9 mouse cellular contexts compared by ENCODE assay signal in genomic region chr4:104911685-104912084, GRCm38 (mm10). TPM values are rescaled to one million over a fixed set of nuclear protein-coding genes. Genes with fewer than 3 reads are reported as not detected.
DNase-seq lines count a peak whose midpoint lies in the region; ATAC-seq and TF ChIP-seq lines count a peak whose summit lies in the region.
"Had no signal": no experiment of that assay in that cellular context is flagged by ENCODE, and none has a peak within 500 bp of the region (broad histone marks: within the 10 kb centered on the region; RNA-seq: fewer than 3 reads in every experiment).

No protein-coding gene starts in this region.

- no peaks in the 10 kb centered on the region for H3K27me3 ChIP-seq in C2C12 (ENCODE audit: control insufficient read depth, insufficient read depth, insufficient read length)
- H3K27me3 ChIP-seq in heart, adult 2 months (ENCODE audit: control insufficient read depth, insufficient read depth, low read length): no peaks in the 10 kb centered on the region

- DNase-seq in adrenal gland, adult (ENCODE audit: inconsistent age in 2 of 2, low spot score in 1 of 2): peak; percentile 75 to 92
- DNase-seq in heart, adult 2 months: peak; percentile 45 to 73
- DNase-seq in kidney, postnatal 14 days: peak; percentile 84
- peak; percentile 77 for DNase-seq in lung, adult 2 months
- peak; percentile 65 to 73 for DNase-seq in right cerebral cortex, adult 2 months (ENCODE audit: low spot score in 2 of 2)
- DNase-seq in urinary bladder, postnatal 4 days (ENCODE audit: low spot score in 2 of 2): peak; percentile 50 to 80

- no peak overlapping the region for H3K9ac ChIP-seq in heart, adult 2 months (ENCODE audit: low read depth, low read length)

- H3K79me2 ChIP-seq in C2C12 (ENCODE audit: control insufficient read depth, insufficient read depth): no peaks in the 10 kb centered on the region
- no peaks in the 10 kb centered on the region for H3K79me2 ChIP-seq in heart, adult 2 months (replicated peaks; ENCODE audit: control insufficient read depth, insufficient read depth, low read length)

- no peak for TF ChIP-seq POLR2A in heart, adult 2 months (IDR thresholded peaks at IDR 0.05; ENCODE audit: insufficient read depth, low read depth, low read length)
- no peak for TF ChIP-seq POLR2A in lung, adult 2 months (IDR thresholded peaks at IDR 0.05; ENCODE audit: borderline replicate concordance, extremely low read depth, low read depth, low read length)

- no peaks in the 10 kb centered on the region for H3K4me1 ChIP-seq in heart, adult 2 months (ENCODE audit: control insufficient read depth, insufficient read depth, low read length)
- H3K4me1 ChIP-seq in lung, adult 2 months (ENCODE audit: control insufficient read depth, insufficient read depth, low read length): no peaks in the 10 kb centered on the region

- TF ChIP-seq CTCF in C2C12 (IDR thresholded peaks at IDR 0.05; ENCODE audit: control insufficient read depth, insufficient read depth, insufficient read length): peak; percentile 66
- TF ChIP-seq CTCF in heart, adult 2 months (IDR thresholded peaks at IDR 0.05): peak; percentile 88
- peak; percentile 69 for TF ChIP-seq CTCF in lung, adult 2 months (IDR thresholded peaks at IDR 0.05; ENCODE audit: insufficient read depth, low read length)

- 37% methylated on average over 7 of the region's 7 CpGs for WGBS in heart, adult 2 months
- 33% methylated on average over 7 of the region's 7 CpGs for WGBS in lung, adult 2 months

- no peak overlapping the region for H3K4me3 ChIP-seq in C2C12 (ENCODE audit: insufficient read depth, poor library complexity, severe bottlenecking)
- H3K4me3 ChIP-seq in heart, adult 2 months: no peak overlapping the region
- no peak overlapping the region for H3K4me3 ChIP-seq in lung, adult 2 months (replicated peaks; ENCODE audit: extremely low read depth, low read depth, low read length)

- no peak for TF ChIP-seq EP300 in heart, adult 2 months (IDR thresholded peaks at IDR 0.05; ENCODE audit: insufficient read depth, low read depth, low read length)

- intact Hi-C loops in heart, adult 2 months (cut with DNase I): loop anchor here (1.0 to 5.0 kb wide), 2 partner anchors 91 to 211 kb away; no protein-coding TSS in a partner anchor

- no peaks in the 10 kb centered on the region for H3K79me3 ChIP-seq in C2C12 (ENCODE audit: low read depth)

- no peak overlapping the region for H3ac ChIP-seq in C2C12 (ENCODE audit: control insufficient read depth, insufficient read length, low read depth)

- peak; percentile 97 for ATAC-seq in common myeloid progenitor, adult 5-6 weeks (replicated peaks; ENCODE audit: low read depth, poor library complexity, severe bottlenecking)

- no peaks in the 10 kb centered on the region for H3K36me3 ChIP-seq in C2C12 (ENCODE audit: control insufficient read depth, insufficient read depth)
- H3K36me3 ChIP-seq in heart, adult 2 months (ENCODE audit: control insufficient read depth, insufficient read depth, low read length): no peaks in the 10 kb centered on the region

- H3K27ac ChIP-seq in heart, adult 2 months: no peak overlapping the region

TF ChIP-seq in C2C12, 6 proteins besides CTCF, POLR2A, EP300 and RAD21:
- no peak for TF ChIP-seq FOSL1 (IDR thresholded peaks at IDR 0.05; ENCODE audit: insufficient read depth, low read length, poor library complexity, severe bottlenecking)
- TF ChIP-seq USF1 (IDR thresholded peaks at IDR 0.05; ENCODE audit: low read depth): no peak
- no peak for TF ChIP-seq MYOG (IDR thresholded peaks at IDR 0.05; ENCODE audit: control insufficient read depth, extremely low read depth, insufficient read length)
- TF ChIP-seq MAX (IDR thresholded peaks at IDR 0.05): no peak
- no peak for TF ChIP-seq CEBPB (IDR thresholded peaks at IDR 0.05; ENCODE audit: low read depth)
- TF ChIP-seq MYOD1 (IDR thresholded peaks at IDR 0.05; ENCODE audit: control insufficient read depth, insufficient read length, low read depth): no peak

RNA-seq across cellular contexts. Expression of gene Fyb2, which starts 1.6 kb away (rescaled TPM):
- polyA plus RNA-seq in C2C12 (2012; fragmentation: generic; extraction: Trizol): 0.05 TPM
- total RNA-seq in common myeloid progenitor, adult 5-6 weeks (2017): not detected in 2 replicates
- not detected for total RNA-seq in heart, adult 2 months (2021)
- polyA plus RNA-seq in heart, adult 2 months (2012; rRNA removed): not detected in 2 replicates
- 0.04 TPM in 1 of 2 replicates, not detected in the other for polyA plus RNA-seq in lung, adult 2 months (2012; rRNA removed)
- polyA plus RNA-seq: heart, embryonic 14.5 days had no signal

RNA-seq across cellular contexts. Expression of gene C8a, which starts 35.5 kb away (rescaled TPM):
- polyA plus RNA-seq in C2C12 (2012; fragmentation: generic; extraction: Trizol): not detected
- total RNA-seq in common myeloid progenitor, adult 5-6 weeks (2017): not detected in 2 replicates
- total RNA-seq in heart, adult 2 months (2021): not detected
- not detected in 2 replicates for polyA plus RNA-seq in heart, adult 2 months (2012; rRNA removed)
- polyA plus RNA-seq in lung, adult 2 months (2012; rRNA removed): not detected in 2 replicates
- polyA plus RNA-seq: heart, embryonic 14.5 days had no signal

RNA-seq across cellular contexts. Expression of gene Gm17662, which starts 54.6 kb away (rescaled TPM):
- not detected for polyA plus RNA-seq in C2C12 (2012; fragmentation: generic; extraction: Trizol)
- total RNA-seq in common myeloid progenitor, adult 5-6 weeks (2017): not detected in 2 replicates
- not detected for total RNA-seq in heart, adult 2 months (2021)
- polyA plus RNA-seq in heart, adult 2 months (2012; rRNA removed): not detected in 2 replicates
- not detected in 2 replicates for polyA plus RNA-seq in lung, adult 2 months (2012; rRNA removed)
- polyA plus RNA-seq: heart, embryonic 14.5 days had no signal
